Mouse (Mus musculus): ENCODE measurements at regions not wholly inside any gene's neighbourhood (a gene's known extent, or its start where the extent isn't known, plus 50 kb on each side); places are given as distances from the start of the nearest gene placed in this dataset.

DNA sequence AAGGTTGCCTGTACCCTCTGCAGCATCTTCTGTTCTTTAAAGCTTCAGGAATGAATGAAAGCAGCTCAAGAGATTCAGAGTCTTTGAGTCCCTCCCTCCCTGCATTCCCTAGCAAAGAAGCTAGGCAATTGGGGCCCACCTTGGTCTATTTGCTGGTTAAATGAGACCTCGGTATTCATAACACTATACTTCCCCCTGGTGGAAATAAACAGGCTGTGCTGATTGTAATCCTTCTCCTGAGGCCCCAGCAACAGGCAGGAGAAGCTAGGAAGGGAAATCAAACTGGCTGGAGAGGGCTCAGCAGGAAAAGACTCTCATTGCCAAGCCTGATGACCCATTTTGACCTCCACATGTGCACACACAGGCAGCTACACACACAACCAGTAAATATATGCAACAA lies 137.1 kb downstream of the Sh3bp4 start:
- peak; percentile 35 to 49 for DNase-seq (ENCODE audit: extremely low spot score in 1 of 2, low spot score in 2 of 2)
- intact Hi-C loops (cut with DNase I): no loop called here

DNA sequence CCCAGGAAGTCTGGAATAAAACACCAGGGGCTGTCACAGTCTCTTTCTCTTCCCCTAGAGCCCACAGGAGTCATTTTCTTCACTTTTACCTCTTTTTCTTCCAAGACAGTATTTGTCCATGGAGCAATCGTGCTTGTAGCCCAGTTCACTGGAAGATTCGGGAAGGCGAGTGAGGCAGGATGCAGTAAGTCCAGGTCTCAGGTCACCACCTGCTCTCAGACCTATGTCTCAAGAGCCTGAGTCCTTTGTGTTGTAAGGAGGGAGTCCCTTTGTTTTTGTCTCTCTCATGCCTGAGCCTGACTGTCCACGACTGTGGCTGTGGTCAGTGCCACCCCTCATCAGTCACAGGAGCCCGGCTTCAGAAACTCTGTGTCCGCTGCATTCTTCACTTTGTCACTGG lies 140.9 kb downstream of the Sh3bp4 start:
- DNase-seq (ENCODE audit: extremely low spot score in 1 of 2, low spot score in 2 of 2): no peak
- intact Hi-C loops (cut with DNase I): no loop called here

DNA sequence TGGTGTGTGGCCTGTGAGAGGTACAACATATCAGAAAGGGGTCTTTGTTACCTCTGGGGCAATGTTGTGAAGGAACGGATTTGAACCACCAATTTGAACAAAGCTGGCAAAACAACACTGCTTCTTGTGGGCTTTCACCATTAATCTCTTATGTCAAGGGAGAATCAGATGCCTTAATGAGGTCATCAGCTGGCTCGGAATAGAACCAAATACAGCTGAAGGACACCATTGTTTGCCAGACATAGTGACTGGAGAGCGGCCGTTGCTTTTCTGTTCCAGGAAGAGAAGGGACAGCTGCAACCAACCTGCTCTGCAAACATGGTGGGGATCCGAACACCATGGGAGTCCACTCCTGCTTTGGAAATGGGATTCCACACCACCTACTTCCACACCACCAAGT lies 158.2 kb downstream of the Sh3bp4 start:
- no peak for DNase-seq (ENCODE audit: extremely low spot score in 1 of 2, low spot score in 2 of 2)
- intact Hi-C loops (cut with DNase I): no loop called here

DNA sequence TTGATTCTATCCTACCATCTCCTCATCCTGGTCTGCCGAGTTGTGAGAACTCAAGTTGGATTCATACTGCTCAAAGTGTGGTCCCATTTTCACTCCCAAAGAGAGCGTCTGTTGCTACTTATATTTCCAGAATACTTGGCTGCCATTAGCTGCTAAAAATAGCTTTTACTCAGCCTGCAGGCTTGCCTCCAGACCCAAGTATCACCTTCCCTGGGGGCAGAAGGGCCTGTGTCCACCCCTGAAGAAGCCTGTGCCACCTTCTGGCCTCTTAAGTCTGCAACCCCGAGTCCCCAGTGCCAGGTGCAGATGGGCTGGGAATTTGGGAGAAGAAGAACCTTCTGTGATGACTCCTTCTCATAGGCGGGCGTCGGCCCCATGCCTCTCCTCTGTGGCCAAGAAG lies 161.5 kb downstream of the Sh3bp4 start:
- intact Hi-C loops (cut with DNase I): no loop called here

DNA sequence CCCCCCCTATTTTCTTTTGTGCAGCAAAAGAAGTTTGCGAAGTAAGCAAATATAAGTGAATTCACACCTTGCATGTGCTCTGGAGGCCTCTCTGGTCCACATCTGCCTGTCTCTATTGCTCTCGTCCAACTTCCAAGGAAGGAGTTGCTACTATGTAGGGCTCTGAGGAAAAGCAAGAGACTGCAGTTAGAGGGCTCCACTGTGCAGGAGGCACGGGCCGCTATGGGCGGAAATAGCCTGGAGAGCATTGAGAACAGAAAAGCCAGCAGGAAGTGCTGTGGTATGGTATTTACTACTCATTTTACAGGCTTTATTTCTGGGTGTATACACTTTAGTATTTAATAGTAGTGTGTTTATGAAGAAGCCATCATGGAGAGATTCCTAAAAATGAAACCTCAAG lies 162.2 kb downstream of the Sh3bp4 start:
- intact Hi-C loops (cut with DNase I): no loop called here
- DNase-seq (ENCODE audit: extremely low spot score in 1 of 2, low spot score in 2 of 2): no peak

More for the DNA sequence above, 161.5 kb downstream of the Sh3bp4 start:
- DNase-seq (ENCODE audit: extremely low spot score in 1 of 2, low spot score in 2 of 2): no peak

DNA sequence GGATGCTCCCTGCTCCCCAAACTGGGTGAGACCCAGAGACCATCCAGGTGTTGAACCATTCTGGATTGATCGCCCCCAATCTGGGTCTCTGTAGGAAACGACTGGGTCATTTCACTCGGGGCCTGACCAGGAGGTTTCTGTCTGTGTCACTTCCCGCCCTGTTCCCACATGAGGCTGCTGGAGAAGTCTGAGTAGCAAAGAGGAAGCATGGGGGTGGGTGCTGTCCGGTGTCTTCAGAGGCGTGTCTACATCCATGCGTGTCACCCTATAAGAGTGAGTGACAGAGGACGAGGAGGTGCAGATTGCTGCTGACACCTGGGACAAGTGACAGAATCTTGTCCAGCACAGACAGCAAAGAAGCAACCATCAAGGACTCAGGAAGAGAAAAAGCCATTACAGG lies 164.7 kb downstream of the Sh3bp4 start:
- intact Hi-C loops (cut with DNase I): loop anchor here (2.0 to 5.0 kb wide), 2 partner anchors 290 to 397 kb away; no protein-coding TSS in a partner anchor
- DNase-seq (ENCODE audit: extremely low spot score in 1 of 2, low spot score in 2 of 2): no peak

DNA sequence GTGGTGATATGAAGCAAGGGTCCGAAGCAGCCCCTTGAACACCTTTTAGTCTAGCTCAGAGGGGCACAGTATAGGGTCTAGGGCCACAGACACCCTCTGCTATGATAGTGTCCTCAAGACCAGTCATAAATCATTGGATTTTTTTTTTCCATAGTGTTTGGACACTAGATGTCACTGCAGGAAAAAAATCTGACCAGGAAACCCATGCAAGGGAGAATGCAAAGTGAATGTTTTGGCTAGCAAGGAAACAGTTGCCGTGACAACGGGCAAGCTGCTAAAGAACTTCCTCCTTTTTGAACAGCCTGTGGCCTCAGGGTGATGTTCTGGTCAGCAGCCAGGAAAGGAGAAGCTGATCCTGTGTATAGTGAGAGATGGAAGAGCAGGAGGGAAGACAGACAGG lies 165.1 kb downstream of the Sh3bp4 start:
- intact Hi-C loops (cut with DNase I): loop anchor here (2.0 to 5.0 kb wide), 2 partner anchors 290 to 397 kb away; no protein-coding TSS in a partner anchor

DNA sequence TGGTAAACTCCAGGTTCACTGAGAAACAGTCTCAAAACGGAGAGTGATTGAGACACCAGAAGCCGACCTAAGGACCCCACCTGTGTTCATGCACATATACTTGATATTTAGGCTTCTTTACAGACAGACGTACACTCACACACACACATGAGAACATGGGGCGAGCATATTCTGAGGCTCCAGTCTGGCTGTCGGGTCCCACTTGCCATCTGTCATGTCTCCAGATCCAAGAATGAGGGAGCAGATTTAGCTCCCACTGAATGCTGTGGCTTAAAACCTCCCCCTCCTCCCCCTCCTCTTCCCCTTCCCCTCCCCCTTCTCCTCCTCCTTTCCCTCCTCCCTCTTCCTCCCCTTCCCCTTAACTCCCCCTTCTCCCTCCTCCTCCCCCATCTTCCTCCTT lies 167.5 kb downstream of the Sh3bp4 start:
- intact Hi-C loops (cut with DNase I): loop anchor here (5.0 kb wide), 1 partner anchor 395 kb away; no protein-coding TSS in a partner anchor
- peak in 1 of 2 experiments; percentile 56 for DNase-seq (ENCODE audit: extremely low spot score in 1 of 2, low spot score in 2 of 2)

More for the DNA sequence above, 165.1 kb downstream of the Sh3bp4 start:
- DNase-seq (ENCODE audit: extremely low spot score in 1 of 2, low spot score in 2 of 2): peak; percentile 82 to 83

DNA sequence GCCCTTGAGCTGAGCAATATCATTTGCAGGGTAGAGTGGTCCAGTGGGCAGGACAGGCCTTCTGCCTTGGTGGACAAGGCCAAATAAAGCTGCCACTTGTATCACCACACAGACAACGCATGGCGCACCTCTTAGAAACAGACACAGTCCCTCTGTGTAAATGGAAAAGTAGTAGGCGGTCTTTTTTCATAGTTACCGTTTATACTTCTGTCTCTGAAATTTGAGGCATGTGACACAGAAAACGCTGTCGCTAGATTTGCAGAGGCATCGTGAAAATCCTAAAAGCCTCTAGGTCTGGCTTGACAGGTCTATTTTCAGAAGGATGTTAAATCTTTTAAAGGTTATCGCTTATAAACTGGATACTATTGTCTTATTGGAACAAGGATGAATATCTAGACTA lies 174.4 kb downstream of the Sh3bp4 start:
- intact Hi-C loops (cut with DNase I): loop anchor here (5.0 kb wide), 1 partner anchor 208 kb away; the partner anchor contains the start of gene Agap1
- DNase-seq (ENCODE audit: extremely low spot score in 1 of 2, low spot score in 2 of 2): no peak

DNA sequence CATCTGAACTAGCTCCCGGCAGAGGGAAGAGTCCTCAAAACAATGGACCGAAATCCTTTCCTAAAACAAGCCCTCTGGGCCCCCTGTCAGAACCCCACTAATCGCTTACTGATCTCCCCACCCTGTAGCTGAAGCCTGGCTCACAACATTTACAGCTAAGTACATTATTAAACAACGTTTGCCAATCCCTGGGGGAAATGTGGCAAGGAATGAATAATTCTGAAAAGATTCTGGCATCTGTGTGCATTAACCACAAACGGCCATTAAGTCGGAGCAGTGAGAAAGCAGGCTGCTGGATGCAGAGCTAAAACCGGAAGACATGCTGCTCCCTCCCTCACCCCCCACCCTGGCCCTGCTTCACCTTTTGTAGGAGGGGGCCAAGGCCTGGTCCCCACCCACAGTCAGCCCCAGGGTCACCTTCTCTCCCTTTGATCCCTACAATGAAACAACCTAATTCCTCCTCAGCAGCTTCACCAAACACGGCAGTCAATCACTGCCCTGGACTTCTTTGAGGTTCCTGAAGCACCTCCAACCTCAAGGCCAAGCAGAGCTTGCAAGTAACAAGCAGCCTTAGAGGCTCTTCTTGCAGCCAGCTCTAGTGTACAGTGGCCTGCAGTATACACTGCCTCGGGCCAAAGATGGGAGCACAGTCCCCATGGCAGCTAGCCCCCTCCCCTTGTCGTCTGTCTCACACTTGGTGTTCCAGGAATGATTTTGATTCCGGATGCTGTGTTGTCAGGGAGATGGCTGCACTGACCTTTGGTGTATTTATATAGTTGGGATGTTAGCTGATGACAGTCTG lies 175.2 kb downstream of the Sh3bp4 start:
- no peak for DNase-seq (ENCODE audit: extremely low spot score in 1 of 2, low spot score in 2 of 2)
- intact Hi-C loops (cut with DNase I): no loop called here

DNA sequence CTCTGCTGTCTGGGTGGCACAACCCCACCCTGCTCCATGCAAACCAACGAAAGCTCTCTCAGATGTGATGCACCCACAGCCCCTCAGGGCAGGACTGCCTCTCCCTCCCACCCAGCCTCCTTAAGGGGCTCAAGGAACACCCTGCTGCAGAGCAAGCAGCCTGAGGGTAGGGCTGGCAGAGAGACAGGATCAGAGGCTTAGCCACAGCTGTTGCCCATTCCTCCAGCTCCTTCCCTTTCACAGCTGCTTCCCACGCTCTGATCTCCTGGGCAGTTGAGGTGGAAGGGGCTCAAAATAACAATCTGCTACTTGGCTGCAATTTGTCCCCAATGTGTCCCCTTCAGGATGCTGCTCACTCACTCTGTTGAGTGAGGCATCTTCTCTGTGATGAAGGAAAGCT lies 181.5 kb downstream of the Sh3bp4 start:
- DNase-seq (ENCODE audit: extremely low spot score in 1 of 2, low spot score in 2 of 2): no peak
- intact Hi-C loops (cut with DNase I): no loop called here

DNA sequence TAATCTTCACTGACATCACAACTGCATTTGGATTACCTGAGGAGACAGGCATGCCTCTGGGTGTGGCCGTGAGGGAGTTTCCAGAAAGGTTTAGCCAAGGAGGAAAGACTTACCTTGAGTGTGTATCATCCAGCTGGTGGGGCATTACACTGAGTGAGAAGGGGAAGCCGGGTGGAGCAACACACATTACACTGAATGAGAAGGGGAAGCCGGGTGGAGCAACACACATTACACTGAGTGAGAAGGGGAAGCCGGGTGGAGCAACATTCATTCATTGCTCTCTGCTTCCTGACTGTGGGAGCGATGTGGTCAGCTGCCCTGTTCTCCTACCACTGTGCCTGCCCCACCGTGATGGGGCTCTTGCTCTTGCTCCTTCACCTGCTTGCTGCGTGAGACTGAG lies 182.3 kb downstream of the Sh3bp4 start:
- no peak for DNase-seq (ENCODE audit: extremely low spot score in 1 of 2, low spot score in 2 of 2)
- intact Hi-C loops (cut with DNase I): no loop called here

DNA sequence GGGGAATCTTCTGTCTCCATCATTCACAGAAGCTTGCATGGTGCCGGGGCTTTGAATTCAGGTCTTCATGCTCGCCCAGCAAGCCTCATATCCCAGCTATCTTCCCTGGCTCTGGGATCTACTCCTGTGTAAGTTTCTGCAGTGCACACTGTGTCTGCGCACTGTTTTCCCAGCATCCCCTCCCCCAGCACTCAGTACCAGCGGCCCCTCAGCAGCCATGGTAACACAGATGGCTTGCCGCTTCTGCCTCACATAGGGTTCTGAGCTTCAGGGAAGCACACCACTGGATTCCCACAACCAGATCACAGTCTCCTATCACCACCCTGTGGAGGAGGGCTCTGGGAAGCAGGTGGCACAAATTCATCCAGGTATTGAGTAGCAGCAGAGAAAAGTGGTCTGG lies 187.7 kb downstream of the Sh3bp4 start:
- no peak for DNase-seq (ENCODE audit: extremely low spot score in 1 of 2, low spot score in 2 of 2)
- intact Hi-C loops (cut with DNase I): no loop called here

DNA sequence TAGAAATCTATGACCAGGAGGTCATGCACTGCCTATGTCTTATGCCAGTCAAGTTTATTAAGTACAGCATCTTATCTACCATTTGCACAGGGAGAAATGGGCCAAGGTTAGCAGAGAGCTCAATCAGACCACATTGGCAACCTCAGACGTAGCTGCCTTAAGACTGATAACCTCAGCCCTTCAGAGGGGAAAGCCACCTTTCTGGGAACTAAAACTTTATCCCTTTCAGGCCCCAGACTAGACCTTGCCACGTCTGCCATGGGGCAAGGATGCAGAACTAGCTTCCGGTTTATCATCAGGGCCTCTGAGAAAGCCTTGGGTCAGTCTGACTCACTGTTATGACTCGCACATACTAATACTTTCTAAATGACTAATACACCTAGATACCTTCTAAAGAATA lies 188.8 kb upstream of the Agap1 start:
- DNase-seq (ENCODE audit: extremely low spot score in 1 of 2, low spot score in 2 of 2): no peak
- intact Hi-C loops (cut with DNase I): no loop called here

DNA sequence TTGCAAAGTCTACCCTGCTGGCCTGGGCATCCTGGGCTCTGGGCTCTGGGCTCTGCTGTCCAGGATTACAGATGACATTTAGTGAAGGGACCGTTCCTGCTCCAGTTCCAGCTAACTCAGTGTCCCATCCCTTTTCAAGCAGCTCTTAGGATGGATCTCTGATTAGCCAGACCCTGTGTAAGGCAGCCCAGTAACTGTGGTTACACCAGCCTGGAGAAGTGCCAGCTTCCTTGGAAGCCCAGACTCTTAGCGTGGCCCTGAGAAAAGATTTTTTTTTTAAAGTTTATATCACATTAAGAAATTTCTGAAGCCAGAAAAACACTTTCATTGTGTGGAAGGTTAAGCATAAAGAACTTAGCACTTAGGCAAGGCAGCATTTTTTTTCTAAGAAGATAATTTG lies 185.8 kb upstream of the Agap1 start:
- intact Hi-C loops (cut with DNase I): no loop called here
- no peak for DNase-seq (ENCODE audit: extremely low spot score in 1 of 2, low spot score in 2 of 2)

DNA sequence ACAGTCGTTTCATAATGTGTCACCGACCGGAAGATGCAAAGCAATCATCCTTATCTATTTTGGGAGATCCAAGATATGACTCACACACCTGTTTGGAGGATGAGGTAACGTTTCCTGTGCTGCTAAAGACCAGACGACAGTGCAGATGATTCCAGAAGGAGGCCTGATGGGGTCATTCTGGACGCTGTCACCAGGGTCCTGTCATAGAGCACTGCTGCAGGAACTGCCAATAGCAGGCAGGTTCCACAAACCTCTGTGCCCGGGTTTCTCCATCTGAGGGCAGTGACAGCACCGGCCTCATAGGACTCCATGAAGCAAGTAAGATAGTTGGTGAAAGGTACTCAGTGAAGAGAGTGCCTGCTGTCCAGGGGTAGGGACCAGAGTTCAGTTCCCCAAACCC lies 182.9 kb upstream of the Agap1 start:
- no peak for DNase-seq (ENCODE audit: extremely low spot score in 1 of 2, low spot score in 2 of 2)
- intact Hi-C loops (cut with DNase I): no loop called here

DNA sequence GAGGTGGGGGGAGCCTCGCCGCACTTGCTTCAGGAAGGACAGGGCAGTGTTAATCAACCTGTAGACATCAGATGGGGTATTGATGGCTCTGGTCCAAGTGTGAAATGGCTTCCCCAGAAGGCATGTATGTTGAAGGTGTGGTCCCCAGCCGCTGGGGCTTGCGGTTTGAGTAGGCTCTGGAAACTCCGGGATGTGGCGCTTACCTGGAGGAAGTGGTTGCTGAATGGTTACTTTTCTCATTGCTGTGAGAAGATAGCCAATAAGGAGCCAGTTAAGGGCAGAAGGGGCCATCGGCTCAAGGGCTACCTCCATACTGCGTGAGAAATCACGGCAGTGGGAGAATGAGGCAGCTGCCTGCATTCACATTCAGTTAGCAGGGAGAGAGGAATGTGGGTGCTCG lies 181.6 kb upstream of the Agap1 start:
- intact Hi-C loops (cut with DNase I): no loop called here
- DNase-seq (ENCODE audit: extremely low spot score in 1 of 2, low spot score in 2 of 2): no peak

DNA sequence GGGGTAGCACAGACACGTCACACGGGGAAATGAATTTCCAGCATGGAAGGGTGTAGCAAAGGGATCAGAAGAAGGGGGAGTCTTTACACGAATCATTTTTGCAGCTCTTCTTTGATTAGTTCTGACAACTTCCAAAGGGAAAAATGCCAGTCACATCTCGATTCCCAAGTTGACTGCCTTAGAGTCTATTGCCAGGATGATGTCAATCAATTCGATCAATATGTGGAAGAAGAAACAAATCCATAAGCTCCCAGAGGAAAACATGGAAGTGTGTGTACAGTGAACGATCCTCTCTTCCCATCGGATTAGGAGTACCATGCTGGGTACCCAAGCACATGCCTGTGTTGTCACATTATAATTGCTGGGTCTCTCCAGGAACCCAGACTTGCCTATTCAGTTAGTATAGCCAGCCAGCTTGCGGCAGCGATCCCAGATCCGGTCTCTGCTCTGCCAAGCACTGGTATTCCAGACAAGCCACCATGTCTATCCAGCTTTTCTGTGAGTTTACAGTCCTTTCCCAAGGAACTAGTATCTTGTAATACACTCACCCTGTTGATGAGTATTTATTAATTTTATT lies 180.7 kb upstream of the Agap1 start:
- no peak for DNase-seq (ENCODE audit: extremely low spot score in 1 of 2, low spot score in 2 of 2)
- intact Hi-C loops (cut with DNase I): no loop called here

DNA sequence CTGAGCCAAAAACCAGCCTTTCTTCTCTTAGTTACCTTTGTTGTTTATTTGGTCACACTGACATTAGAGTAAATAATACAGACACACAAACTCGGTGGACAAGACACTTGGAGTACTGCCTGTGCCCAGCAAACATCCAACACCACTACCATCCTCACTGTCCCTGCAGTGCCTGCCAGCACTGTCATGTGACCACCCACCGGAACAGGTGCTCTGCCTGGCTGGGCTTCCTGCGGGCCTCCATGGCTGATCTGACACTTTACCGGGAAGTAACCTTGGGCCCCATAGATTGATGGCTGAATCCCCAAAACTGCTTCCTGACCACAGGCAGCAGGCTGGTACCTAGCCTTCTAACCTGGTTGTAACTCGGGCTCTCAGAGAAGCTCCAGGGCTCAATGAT lies 175.2 kb upstream of the Agap1 start:
- intact Hi-C loops (cut with DNase I): no loop called here
- no peak for DNase-seq (ENCODE audit: extremely low spot score in 1 of 2, low spot score in 2 of 2)

DNA sequence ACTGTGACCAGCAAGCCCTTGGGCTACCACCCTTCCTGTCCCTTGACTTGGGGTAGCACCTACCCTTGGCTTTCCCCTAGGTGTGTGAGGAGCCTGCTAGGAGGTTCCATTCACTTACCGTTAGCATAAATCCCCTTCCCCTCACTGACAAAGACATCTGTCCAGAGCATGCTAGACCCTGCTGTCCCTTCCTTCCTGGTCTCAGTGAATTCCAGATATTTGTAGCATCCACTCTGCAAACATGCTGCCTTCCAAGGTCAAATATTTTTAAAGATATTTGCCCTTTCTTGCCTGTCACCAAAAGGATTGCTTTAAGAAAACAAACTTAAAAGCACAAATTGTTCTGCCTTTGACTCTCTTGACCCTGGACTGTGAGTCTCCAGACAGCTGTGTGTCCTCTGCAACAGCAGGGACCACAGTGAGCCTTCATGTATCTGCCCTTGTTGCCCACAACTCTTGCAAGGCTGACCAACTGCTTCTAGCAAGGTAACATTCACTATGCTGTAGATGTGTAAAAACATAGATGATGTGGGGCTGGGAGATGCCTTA lies 173.4 kb upstream of the Agap1 start:
- no peak for DNase-seq (ENCODE audit: extremely low spot score in 1 of 2, low spot score in 2 of 2)
- intact Hi-C loops (cut with DNase I): no loop called here

Data from left cerebral cortex, postnatal 10 days (tissue).